ENCODE assay signal across 10 mouse cellular contexts in genomic region chr9:116114339-116114738, GRCm38 (mm10).
DNase-seq lines count a peak whose midpoint lies in the region; ATAC-seq and TF ChIP-seq lines count a peak whose summit lies in the region.
"Had no signal": no experiment of that assay in that cellular context is flagged by ENCODE, and none has a peak within 500 bp of the region (broad histone marks: within the 10 kb centered on the region; RNA-seq: fewer than 3 reads in every experiment).

No protein-coding gene starts in this region.

- intact Hi-C loops in left cerebral cortex, postnatal 14 days (cut with DNase I), result no loop called here

- peak; percentile 42 for TF ChIP-seq EP300 in liver, postnatal 0 days (IDR thresholded peaks at IDR 0.05; ENCODE audit: low read depth)

- no peak for ATAC-seq in liver, postnatal 0 days
- ATAC-seq in liver, embryonic 11.5 days (replicated peaks; ENCODE audit: low FRiP score), result no peak

- no peak overlapping the region for H3K27ac ChIP-seq in liver, postnatal 0 days (ENCODE audit: low read depth)
- no peak overlapping the region for H3K27ac ChIP-seq in liver, embryonic 11.5 days (ENCODE audit: low read depth, low read length)
- H3K27ac ChIP-seq: liver, embryonic 15.5 days; neural tube, embryonic 12.5 days had no signal

- H3K4me3 ChIP-seq in liver, postnatal 0 days (ENCODE audit: low read depth, low read length), result no peak overlapping the region
- no peak overlapping the region for H3K4me3 ChIP-seq in liver, embryonic 11.5 days (ENCODE audit: low read depth, low read length)
- H3K4me3 ChIP-seq: liver, embryonic 15.5 days; neural tube, embryonic 12.5 days had no signal

- H3K4me2 ChIP-seq in liver, postnatal 0 days (ENCODE audit: low read depth, low read length), result no peak overlapping the region
- no peak overlapping the region for H3K4me2 ChIP-seq in liver, embryonic 11.5 days
- H3K4me2 ChIP-seq: liver, embryonic 15.5 days; neural tube, embryonic 12.5 days had no signal

- H3K36me3 ChIP-seq in liver, postnatal 0 days (replicated peaks; ENCODE audit: insufficient read depth, low read length), result peaks cover 37% of the 10 kb centered on the region
- H3K36me3 ChIP-seq in liver, embryonic 11.5 days (ENCODE audit: control insufficient read depth, insufficient read depth, low read length), result peaks cover 6% of the 10 kb centered on the region

- H3K27me3 ChIP-seq in liver, postnatal 0 days (ENCODE audit: insufficient read depth, low read length), result no peaks in the 10 kb centered on the region
- H3K27me3 ChIP-seq in liver, embryonic 11.5 days (replicated peaks; ENCODE audit: control insufficient read depth, insufficient read depth, low read length), result no peaks in the 10 kb centered on the region
- H3K27me3 ChIP-seq: liver, embryonic 15.5 days; neural tube, embryonic 12.5 days had no signal

- DNase-seq in liver, postnatal 0 days, result no peak
- no peak for DNase-seq in liver, embryonic 11.5 days (ENCODE audit: low spot score)
- peak; percentile 46 for DNase-seq in adrenal gland, postnatal 14 days
- DNase-seq in kidney, adult 11 months, result peak; percentile 72
- DNase-seq in lung, postnatal 10 days, result peak; percentile 78
- DNase-seq in left cerebral cortex, postnatal 14 days (ENCODE audit: low spot score in 2 of 2), result no peak
- no peak for DNase-seq in cerebellum, postnatal 4 days (ENCODE audit: low spot score in 2 of 2)
- no peak for DNase-seq in frontal cortex, adult 2 months (ENCODE audit: extremely low spot score in 1 of 2, low spot score in 1 of 2)

- no peaks in the 10 kb centered on the region for H3K9me3 ChIP-seq in liver, postnatal 0 days (ENCODE audit: low read length)
- no peaks in the 10 kb centered on the region for H3K9me3 ChIP-seq in liver, embryonic 11.5 days (ENCODE audit: control insufficient read depth, low read length)
- H3K9me3 ChIP-seq: liver, embryonic 15.5 days; neural tube, embryonic 12.5 days had no signal

- peaks cover 9% of the 10 kb centered on the region; the same call in 1 of the 2 replicates for H3K4me1 ChIP-seq in liver, postnatal 0 days (ENCODE audit: insufficient read depth)
- H3K4me1 ChIP-seq in liver, embryonic 11.5 days (replicated peaks; ENCODE audit: control insufficient read depth, insufficient read depth, low read length), result peaks cover 6% of the 10 kb centered on the region
- H3K4me1 ChIP-seq: neural tube, embryonic 12.5 days had no signal

- H3K9ac ChIP-seq in liver, postnatal 0 days (replicated peaks), result no peak overlapping the region
- no peak overlapping the region for H3K9ac ChIP-seq in liver, embryonic 11.5 days (ENCODE audit: low read depth, low read length)
- H3K9ac ChIP-seq: liver, embryonic 15.5 days; neural tube, embryonic 12.5 days had no signal

- TF ChIP-seq CTCF in liver, postnatal 0 days (IDR thresholded peaks at IDR 0.05; ENCODE audit: low read depth), result no peak

- WGBS in liver, postnatal 0 days (ENCODE audit: insufficient replicate concordance), result 48% methylated on average over 4 of the region's 4 CpGs
- 25% methylated on average over 4 of the region's 4 CpGs for WGBS in liver, embryonic 11.5 days

Comparison
In these comparisons a context has a peak if more than half of its experiments do, and no peak if none do; other contexts are left out.
1. DNase-seq: peak in adrenal gland, postnatal 14 days (single experiment), kidney, adult 11 months (single experiment) and lung, postnatal 10 days (single experiment); none in liver, postnatal 0 days (single experiment), liver, embryonic 11.5 days (single experiment), left cerebral cortex, postnatal 14 days (0 of 2), cerebellum, postnatal 4 days (0 of 2) and frontal cortex, adult 2 months (0 of 2).